Mouse (Mus musculus): ENCODE data around the gene Olfr259. TPM values are rescaled to one million over a fixed set of nuclear protein-coding genes. Genes with fewer than 3 reads are reported as not detected.

The Olfr259 gene
- total RNA-seq (2014; fragmentation: Nextera tagmentation) (not detected in 2 replicates), total RNA-seq (2017) (not detected in 2 replicates)

DNA sequence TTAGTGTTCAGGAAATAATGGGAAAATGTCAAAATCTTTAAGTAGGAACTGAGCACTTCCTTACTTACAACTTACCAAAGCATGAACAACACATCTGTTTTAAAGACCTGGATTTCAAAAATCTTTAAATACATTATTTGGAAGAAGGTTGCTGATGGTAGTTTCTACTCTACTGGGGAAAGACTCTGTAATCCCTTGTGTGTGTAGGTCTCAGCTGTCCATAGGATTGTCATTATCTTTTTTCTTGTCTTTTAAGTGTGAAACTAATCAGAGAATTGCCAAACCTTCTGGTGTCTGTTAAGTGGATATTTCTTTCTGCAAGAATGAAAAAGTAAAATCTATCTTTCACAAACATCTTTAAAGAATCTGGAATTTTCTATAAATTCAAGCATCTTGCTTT lies at the start of gene Olfr259:
Gene Olfr259 (minus strand): TSS at position 101 of the 400 bp plus-strand sequence.
- no peak for ATAC-seq (replicated peaks; ENCODE audit: low FRiP score, low TSS enrichment, poor library complexity, severe bottlenecking)

DNA sequence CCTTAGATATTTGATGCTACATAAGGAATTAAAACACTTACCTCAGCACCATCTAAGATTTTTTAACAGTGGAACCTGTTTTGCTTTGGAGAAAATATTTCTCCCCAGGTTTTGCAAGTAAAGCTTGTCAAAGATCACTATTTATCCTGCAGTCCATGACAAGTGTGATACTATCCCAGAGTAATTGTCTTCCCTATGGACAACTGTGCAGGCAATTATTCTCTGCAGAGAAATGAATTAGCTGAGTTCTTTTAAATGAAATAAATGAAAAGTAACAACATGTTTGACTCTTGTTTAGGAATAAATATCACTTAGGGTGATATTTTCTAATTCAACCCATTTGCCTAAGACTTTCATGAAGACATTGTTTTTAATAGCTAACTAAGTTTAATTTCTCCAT lies 38.2 kb upstream of the Olfr259 start, which contains the start of gene Olfr1111:
Gene Olfr1111 (minus strand): TSS at position 101 of the 400 bp plus-strand sequence.
- no peak for ATAC-seq (replicated peaks; ENCODE audit: low FRiP score, low TSS enrichment, poor library complexity, severe bottlenecking)

DNA sequence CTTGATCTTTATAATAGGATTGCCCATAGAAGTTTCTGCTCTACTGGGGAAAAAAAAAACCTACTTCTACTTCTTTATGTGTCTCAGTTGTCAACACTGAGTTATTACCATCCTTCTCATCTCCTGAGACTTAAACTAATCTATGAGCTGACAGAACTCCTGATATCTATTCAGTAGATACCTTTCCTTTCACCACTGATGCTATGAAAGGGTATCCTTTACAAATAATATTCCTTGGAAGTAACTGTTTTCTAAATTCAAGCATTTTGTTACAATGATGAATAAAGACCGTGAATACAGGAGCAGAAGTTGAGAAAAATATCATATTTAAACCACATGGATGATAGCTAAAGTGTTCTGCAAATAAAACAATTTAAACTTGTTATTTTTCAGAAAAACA lies 25.8 kb upstream of the Olfr259 start, which contains the start of gene Olfr1110:
Gene Olfr1110 (minus strand): TSS at position 101 of the 400 bp plus-strand sequence.
- ATAC-seq (replicated peaks; ENCODE audit: low FRiP score, low TSS enrichment, poor library complexity, severe bottlenecking), result no peak

DNA sequence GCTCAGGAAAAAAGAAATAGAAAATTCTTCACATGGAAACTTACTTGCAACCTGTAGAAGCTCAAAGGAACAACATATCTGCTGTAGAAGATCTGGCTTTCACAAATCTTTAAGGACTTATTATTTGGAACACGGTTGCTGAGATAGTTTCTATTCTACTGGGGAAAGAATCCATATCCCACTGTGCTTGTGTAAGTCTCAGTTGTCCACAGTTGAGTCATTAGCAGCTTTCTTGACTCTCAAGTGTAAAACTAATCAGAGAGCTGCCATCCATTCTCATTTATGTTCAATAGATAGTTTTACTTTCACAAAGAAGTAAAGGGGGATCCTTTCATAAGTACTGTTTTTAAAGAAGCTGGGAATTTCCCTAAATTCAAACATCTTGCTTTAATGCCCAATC lies 18.5 kb downstream of the Olfr259 start, which contains the start of gene Olfr1109:
Gene Olfr1109 (minus strand): TSS at position 101 of the 400 bp plus-strand sequence.
- ATAC-seq (replicated peaks; ENCODE audit: low FRiP score, low TSS enrichment, poor library complexity, severe bottlenecking), result no peak

DNA sequence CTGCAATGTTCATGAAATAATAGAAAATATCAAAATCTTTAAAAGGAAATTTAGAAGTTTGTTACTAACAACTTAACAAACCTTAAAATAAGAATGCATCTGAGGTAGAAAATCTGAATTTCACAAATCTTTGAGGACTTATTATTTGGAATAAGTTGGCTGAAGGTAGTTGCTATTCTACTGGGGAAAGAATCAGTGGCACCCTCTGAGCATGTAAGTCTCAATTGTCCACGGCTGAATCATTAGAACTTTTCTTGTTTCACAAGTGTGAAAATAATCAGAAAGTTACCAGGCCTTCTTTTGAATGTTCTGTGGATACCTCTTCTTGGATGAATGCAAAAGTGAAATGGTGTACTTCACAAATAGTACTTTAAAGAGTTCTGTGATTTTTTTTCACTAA lies 38.6 kb downstream of the Olfr259 start, which contains the start of gene Olfr1107:
Gene Olfr1107 (minus strand): TSS at position 101 of the 400 bp plus-strand sequence.
- ATAC-seq (replicated peaks; ENCODE audit: low FRiP score, low TSS enrichment, poor library complexity, severe bottlenecking), result no peak

Other genes starting within 250 kb of the Olfr259 start
- not detected in 2 replicates for gene Gm13723, start 239.8 kb downstream of the Olfr259 start, total RNA-seq (2014; fragmentation: Nextera tagmentation)
- not detected in 2 replicates for gene Gm13723, start 239.8 kb downstream of the Olfr259 start, total RNA-seq (2017)
- gene Olfr1097, start 222.4 kb downstream of the Olfr259 start, total RNA-seq (2014; fragmentation: Nextera tagmentation), result not detected in 2 replicates
- gene Olfr1097, start 222.4 kb downstream of the Olfr259 start, total RNA-seq (2017), result not detected in 2 replicates
- gene Olfr1098, start 190.0 kb downstream of the Olfr259 start, total RNA-seq (2014; fragmentation: Nextera tagmentation), result not detected in 2 replicates
- gene Olfr1098, start 190.0 kb downstream of the Olfr259 start, total RNA-seq (2017), result not detected in 2 replicates
- gene Olfr1099, start 153.9 kb downstream of the Olfr259 start, total RNA-seq (2014; fragmentation: Nextera tagmentation), result not detected in 2 replicates
- gene Olfr1099, start 153.9 kb downstream of the Olfr259 start, total RNA-seq (2017), result not detected in 2 replicates
- gene Olfr1100, start 134.6 kb downstream of the Olfr259 start, total RNA-seq (2014; fragmentation: Nextera tagmentation), result not detected in 2 replicates
- not detected in 2 replicates for gene Olfr1100, start 134.6 kb downstream of the Olfr259 start, total RNA-seq (2017)
- not detected in 2 replicates for gene Olfr1101, start 123.3 kb downstream of the Olfr259 start, total RNA-seq (2014; fragmentation: Nextera tagmentation)
- not detected in 2 replicates for gene Olfr1101, start 123.3 kb downstream of the Olfr259 start, total RNA-seq (2017)
- gene Olfr1102, start 116.2 kb downstream of the Olfr259 start, total RNA-seq (2014; fragmentation: Nextera tagmentation), result not detected in 2 replicates
- not detected in 2 replicates for gene Olfr1102, start 116.2 kb downstream of the Olfr259 start, total RNA-seq (2017)
- gene Olfr1104, start 87.5 kb downstream of the Olfr259 start, total RNA-seq (2014; fragmentation: Nextera tagmentation), result not detected in 2 replicates
- gene Olfr1104, start 87.5 kb downstream of the Olfr259 start, total RNA-seq (2017), result not detected in 2 replicates
- not detected in 2 replicates for gene Olfr1105, start 78.0 kb downstream of the Olfr259 start, total RNA-seq (2014; fragmentation: Nextera tagmentation)
- gene Olfr1105, start 78.0 kb downstream of the Olfr259 start, total RNA-seq (2017), result not detected in 2 replicates
- gene Olfr1106, start 62.3 kb downstream of the Olfr259 start, total RNA-seq (2014; fragmentation: Nextera tagmentation), result not detected in 2 replicates
- gene Olfr1106, start 62.3 kb downstream of the Olfr259 start, total RNA-seq (2017), result not detected in 2 replicates
- gene Olfr1107, start 38.8 kb downstream of the Olfr259 start, total RNA-seq (2014; fragmentation: Nextera tagmentation), result not detected in 2 replicates
- gene Olfr1107, start 38.8 kb downstream of the Olfr259 start, total RNA-seq (2017), result not detected in 2 replicates
- not detected in 2 replicates for gene Olfr1109, start 18.6 kb downstream of the Olfr259 start, total RNA-seq (2014; fragmentation: Nextera tagmentation)
- not detected in 2 replicates for gene Olfr1109, start 18.6 kb downstream of the Olfr259 start, total RNA-seq (2017)
- not detected in 2 replicates for gene Olfr1110, start 25.7 kb upstream of the Olfr259 start, total RNA-seq (2014; fragmentation: Nextera tagmentation)
- not detected in 2 replicates for gene Olfr1110, start 25.7 kb upstream of the Olfr259 start, total RNA-seq (2017)
- not detected in 2 replicates for gene Olfr1111, start 38.1 kb upstream of the Olfr259 start, total RNA-seq (2014; fragmentation: Nextera tagmentation)
- gene Olfr1111, start 38.1 kb upstream of the Olfr259 start, total RNA-seq (2017), result not detected in 2 replicates
- gene Olfr1112, start 73.2 kb upstream of the Olfr259 start, total RNA-seq (2014; fragmentation: Nextera tagmentation), result not detected in 2 replicates
- gene Olfr1112, start 73.2 kb upstream of the Olfr259 start, total RNA-seq (2017), result not detected in 2 replicates
- not detected in 2 replicates for gene Olfr1113, start 94.4 kb upstream of the Olfr259 start, total RNA-seq (2014; fragmentation: Nextera tagmentation)
- gene Olfr1113, start 94.4 kb upstream of the Olfr259 start, total RNA-seq (2017), result not detected in 2 replicates
- not detected in 2 replicates for gene Olfr1115, start 133.4 kb upstream of the Olfr259 start, total RNA-seq (2014; fragmentation: Nextera tagmentation)
- not detected in 2 replicates for gene Olfr1115, start 133.4 kb upstream of the Olfr259 start, total RNA-seq (2017)
- not detected in 2 replicates for gene Olfr1116, start 153.0 kb upstream of the Olfr259 start, total RNA-seq (2014; fragmentation: Nextera tagmentation)
- not detected in 2 replicates for gene Olfr1116, start 153.0 kb upstream of the Olfr259 start, total RNA-seq (2017)
- not detected in 2 replicates for gene Olfr1118, start 193.0 kb upstream of the Olfr259 start, total RNA-seq (2014; fragmentation: Nextera tagmentation)
- gene Olfr1118, start 193.0 kb upstream of the Olfr259 start, total RNA-seq (2017), result not detected in 2 replicates
- not detected in 2 replicates for gene Olfr1120, start 240.2 kb upstream of the Olfr259 start, total RNA-seq (2014; fragmentation: Nextera tagmentation)
- not detected in 2 replicates for gene Olfr1120, start 240.2 kb upstream of the Olfr259 start, total RNA-seq (2017)

Measured in megakaryocyte-erythroid progenitor cell, adult 5-6 weeks (primary cell).